Mouse (Mus musculus): Measurements from ENCODE around the gene Aifm1. TPM values are rescaled to one million over a fixed set of nuclear protein-coding genes. Genes with fewer than 3 reads are reported as not detected.

Gene Aifm1
- total RNA-seq, 2 experiments from 2014 or later, result 28.6 to 32.6 TPM

- no peak for DNase-seq (ENCODE audit: low spot score in 2 of 2)
These were observed 85.1 kb downstream of the Aifm1 start for GRCm38 (mm10) chrX:48428241-48428640.

DNA sequence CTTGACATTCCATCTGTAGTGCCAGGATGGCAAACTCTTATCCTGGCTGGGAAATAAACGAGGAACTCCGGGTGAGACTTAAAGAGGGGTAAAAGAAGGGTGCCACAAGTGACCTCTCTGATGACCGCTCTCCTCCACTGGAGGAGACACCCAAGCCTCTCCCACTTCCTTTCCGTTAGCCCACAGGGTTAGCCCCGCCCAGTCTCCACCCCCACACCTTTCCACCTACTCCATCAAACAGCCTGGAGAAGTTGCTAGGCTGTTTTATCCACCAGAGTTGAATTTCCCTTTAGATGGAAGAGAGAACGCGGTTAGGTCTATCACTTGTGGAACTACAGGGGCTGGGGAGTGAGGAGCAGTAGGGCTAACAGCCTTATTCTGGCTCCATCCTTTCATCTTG, 88.1 kb downstream of the Aifm1 start:
- no peak for DNase-seq (ENCODE audit: low spot score in 2 of 2)

Other genes starting within 250 kb of the Aifm1 start
- gene Bcorl1, start 172.2 kb downstream of the Aifm1 start, total RNA-seq (2021), result 10 to 100 TPM; 17.6 to 19.6 TPM
- gene Elf4, start 50.4 kb downstream of the Aifm1 start, total RNA-seq (2021), result 1 to 10 TPM; 1.0 TPM
- gene Rab33a, start 5.7 kb upstream of the Aifm1 start, total RNA-seq (2021), result 10 to 100 TPM; 23.3 to 24.2 TPM
- gene Zfp280c, start 80.9 kb upstream of the Aifm1 start, total RNA-seq (2021), result 10 to 100 TPM; 25.7 to 29.6 TPM
- gene Slc25a14, start 109.8 kb upstream of the Aifm1 start, total RNA-seq (2021), result 10 to 100 TPM; 34.6 to 36.8 TPM
- not detected for gene Gpr119, start 160.9 kb upstream of the Aifm1 start, total RNA-seq (2021)
- gene Rbmx2, start 181.4 kb upstream of the Aifm1 start, total RNA-seq (2021), result 1 to 10 TPM; 7.7 to 7.8 TPM